Mouse (Mus musculus) megakaryocyte, embryonic 14.5 days (primary cell): ENCODE data around the gene Casp4.

Experiments used
- FLI1 ChIP-seq: IDR thresholded peaks from 2 replicates; pipeline ENCODE4 v1.6.1; 2012; ENCODE audit warnings: low read length, inconsistent platforms, mixed read lengths
- GATA1 ChIP-seq: IDR thresholded peaks from 3 replicates; pipeline ENCODE4 v1.6.1; 2012; ENCODE audit warnings: mixed read lengths, low read length, inconsistent platforms, borderline replicate concordance

GRCm38 (mm10) chr9:5298329-5299131 lies 10.1 kb upstream of the Casp4 start, which contains the start of gene Casp1:
- TF ChIP-seq GATA1 (no peak), FLI1 (no peak)
